Mouse (Mus musculus): ENCODE data around the gene Hlcs. TPM values are rescaled to one million over a fixed set of nuclear protein-coding genes. Genes with fewer than 3 reads are reported as not detected.

Gene Hlcs
- polyA plus RNA-seq, 1 experiment from 2014 or later: 2.1 TPM

DNA sequence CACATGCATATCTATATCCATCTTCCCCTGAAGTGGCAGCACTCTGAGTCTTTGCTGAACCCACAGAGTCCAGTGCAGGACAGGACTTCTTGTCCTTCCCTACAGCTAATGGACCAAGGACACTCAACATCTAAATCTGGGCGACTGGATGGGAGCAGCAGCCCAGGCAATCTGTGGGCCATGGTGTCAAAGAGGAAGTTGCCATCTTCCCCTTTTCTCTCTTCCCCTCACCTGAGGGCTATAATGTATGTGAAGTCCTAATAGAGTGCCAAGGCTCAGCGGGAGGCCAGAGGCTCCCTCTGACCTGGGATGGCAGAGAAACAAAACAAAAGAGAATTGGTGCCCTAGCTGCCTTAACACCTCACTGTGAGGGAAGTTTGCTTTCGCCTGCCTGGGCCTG is 29.4 kb downstream of the Hlcs start:
- Histone ChIP-seq H3K9ac (no peak overlapping the region), H3K9me3 (replicated peaks) (no peaks in the 10 kb centered on the region), H3K4me3 (replicated peaks) (no peak overlapping the region), H3K4me2 (no peak overlapping the region), H3K36me3 (replicated peaks) (no peaks in the 10 kb centered on the region; the same call in 1 of the 2 replicates), H3K27ac (replicated peaks) (no peak overlapping the region), H3K4me1 (replicated peaks) (peaks cover 6% of the 10 kb centered on the region; the same call in 1 of the 2 replicates), H3K27me3 (no peaks in the 10 kb centered on the region)
- 69% methylated on average over 3 of the region's 3 CpGs for WGBS (ENCODE audit: insufficient replicate concordance)
- ATAC-seq (ENCODE audit: insufficient read depth): no peak

DNA sequence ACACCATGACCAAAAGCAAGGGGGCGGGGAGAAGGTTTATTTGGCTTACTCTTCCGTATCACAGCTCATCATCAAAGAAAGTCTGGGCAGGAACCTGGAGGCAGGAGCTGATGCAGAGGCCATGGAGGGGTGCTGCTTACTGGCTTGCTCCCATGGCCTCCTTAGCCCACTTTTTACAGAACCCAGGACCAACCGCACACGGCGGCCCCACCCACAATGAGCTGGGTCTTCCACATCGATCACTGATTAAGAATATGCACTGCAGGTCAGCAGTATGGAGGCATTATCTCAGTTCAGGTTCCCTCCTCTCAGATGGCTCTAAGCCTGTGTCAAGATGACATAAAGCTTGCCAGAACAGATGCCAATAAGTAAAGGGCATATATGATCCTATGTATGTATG is 42.5 kb downstream of the Hlcs start:
- Histone ChIP-seq H3K27ac (replicated peaks) (no peak overlapping the region), H3K4me2 (no peak overlapping the region), H3K9me3 (replicated peaks) (no peaks in the 10 kb centered on the region), H3K9ac (no peak overlapping the region), H3K4me3 (replicated peaks) (no peak overlapping the region), H3K4me1 (replicated peaks) (no peaks in the 10 kb centered on the region), H3K27me3 (no peaks in the 10 kb centered on the region), H3K36me3 (replicated peaks) (no peaks in the 10 kb centered on the region)
- ATAC-seq (ENCODE audit: insufficient read depth): no peak
- WGBS (ENCODE audit: insufficient replicate concordance): 74% methylated on average over 6 of the region's 6 CpGs

DNA sequence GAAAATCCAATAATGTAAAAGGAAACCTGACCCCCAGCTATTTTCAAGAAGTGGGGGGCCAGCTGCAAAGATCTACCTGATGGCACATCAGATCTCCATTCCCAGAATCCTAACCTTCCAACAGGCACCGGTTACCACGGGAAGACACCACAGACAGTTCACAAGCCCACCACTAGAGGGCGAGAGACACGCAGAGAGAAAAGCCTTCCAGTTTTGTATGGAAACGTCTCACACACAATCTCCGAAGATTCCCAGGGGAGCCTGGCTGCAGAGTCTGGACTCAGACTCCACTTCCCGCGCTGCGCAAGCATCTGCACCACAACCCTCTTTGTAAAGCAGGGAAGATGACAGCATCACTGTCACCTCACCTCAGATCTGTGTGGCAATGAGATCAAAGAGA is 43.7 kb downstream of the Hlcs start:
- Histone ChIP-seq H3K4me1 (replicated peaks) (no peaks in the 10 kb centered on the region), H3K4me3 (replicated peaks) (no peak overlapping the region), H3K9me3 (replicated peaks) (no peaks in the 10 kb centered on the region), H3K36me3 (replicated peaks) (no peaks in the 10 kb centered on the region), H3K27ac (replicated peaks) (no peak overlapping the region), H3K27me3 (no peaks in the 10 kb centered on the region), H3K4me2 (no peak overlapping the region), H3K9ac (no peak overlapping the region)
- ATAC-seq (ENCODE audit: insufficient read depth): no peak
- 7% methylated on average over 9 of the region's 9 CpGs for WGBS (ENCODE audit: insufficient replicate concordance)

DNA sequence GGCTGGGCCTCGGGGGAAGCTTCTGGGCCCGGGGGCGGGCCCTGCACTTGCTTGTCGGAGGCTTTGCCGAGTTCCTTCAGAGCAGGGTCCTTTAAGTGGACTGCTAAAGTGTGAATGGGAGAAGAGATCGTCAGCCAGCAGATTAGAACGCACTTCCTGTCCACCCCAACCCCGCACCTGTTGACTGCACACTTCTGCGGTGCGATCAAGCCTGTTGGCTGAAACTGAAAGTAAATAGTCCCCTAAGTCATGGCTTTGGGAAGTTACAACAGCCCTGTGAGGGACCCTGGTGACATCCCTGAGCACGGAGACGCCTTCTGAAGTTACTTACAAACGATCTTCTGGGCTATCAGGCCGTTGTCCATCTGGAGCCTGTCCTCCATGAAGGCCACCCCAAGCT is 45.2 kb downstream of the Hlcs start:
- Histone ChIP-seq H3K36me3 (replicated peaks) (no peaks in the 10 kb centered on the region), H3K4me2 (no peak overlapping the region), H3K4me3 (replicated peaks) (no peak overlapping the region), H3K4me1 (replicated peaks) (no peaks in the 10 kb centered on the region), H3K9ac (no peak overlapping the region), H3K27me3 (no peaks in the 10 kb centered on the region), H3K9me3 (replicated peaks) (no peaks in the 10 kb centered on the region), H3K27ac (replicated peaks) (no peak overlapping the region)
- no peak for ATAC-seq (ENCODE audit: insufficient read depth)
- WGBS (ENCODE audit: insufficient replicate concordance): 73% methylated on average over 14 of the region's 14 CpGs

DNA sequence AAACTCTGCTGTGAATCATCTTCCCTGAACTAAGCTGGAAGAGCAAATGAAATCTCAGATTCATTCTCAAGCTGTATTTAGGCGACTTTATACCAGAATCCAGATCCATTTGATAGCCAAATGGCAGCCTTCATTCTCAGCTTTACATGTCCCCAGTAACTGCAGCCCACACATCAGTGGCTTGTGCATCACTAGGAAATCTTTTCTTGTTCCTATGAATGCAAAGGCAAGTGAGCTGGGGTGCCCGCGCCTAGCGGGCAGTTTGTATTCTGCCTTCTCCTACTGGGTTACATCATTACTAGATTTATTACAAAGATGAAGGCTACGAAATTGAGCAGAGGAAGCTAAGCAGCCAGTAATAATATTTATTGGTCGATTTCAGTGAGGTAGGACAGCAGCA is 48.8 kb downstream of the Hlcs start:
- WGBS (ENCODE audit: insufficient replicate concordance): 73% methylated on average over 6 of the region's 6 CpGs
- Histone ChIP-seq H3K4me3 (replicated peaks) (no peak overlapping the region), H3K36me3 (replicated peaks) (no peaks in the 10 kb centered on the region), H3K9ac (no peak overlapping the region), H3K27ac (replicated peaks) (no peak overlapping the region), H3K27me3 (no peaks in the 10 kb centered on the region), H3K4me1 (replicated peaks) (no peaks in the 10 kb centered on the region), H3K4me2 (no peak overlapping the region), H3K9me3 (replicated peaks) (no peaks in the 10 kb centered on the region)
- no peak for ATAC-seq (ENCODE audit: insufficient read depth)

DNA sequence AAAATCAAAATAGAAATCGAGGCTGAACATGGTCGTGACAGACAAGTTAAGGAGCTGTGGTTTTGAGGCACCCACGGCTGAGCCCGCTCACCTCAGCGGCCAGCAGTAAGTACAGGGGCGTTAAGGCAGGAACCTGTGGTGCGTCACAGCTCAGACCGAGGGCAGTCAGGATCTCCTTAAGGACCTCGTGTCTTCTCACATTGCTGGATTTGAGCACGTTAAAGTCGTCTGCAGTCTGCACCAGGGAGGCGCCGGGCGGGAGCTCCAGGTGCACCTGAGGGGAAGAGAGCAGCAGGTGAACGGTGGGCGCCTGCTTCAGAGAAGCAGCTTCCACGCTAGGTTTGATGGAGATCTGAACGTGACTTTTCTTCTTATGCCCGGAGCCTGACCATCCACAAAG is 50.9 kb downstream of the Hlcs start:
- no peak for ATAC-seq (ENCODE audit: insufficient read depth)
- no peak overlapping the region for H3K9ac ChIP-seq
- H3K4me1 ChIP-seq (replicated peaks): no peaks in the 10 kb centered on the region
- no peaks in the 10 kb centered on the region for H3K27me3 ChIP-seq
- H3K4me2 ChIP-seq: no peak overlapping the region
- no peaks in the 10 kb centered on the region for H3K9me3 ChIP-seq (replicated peaks)
- no peaks in the 10 kb centered on the region for H3K36me3 ChIP-seq (replicated peaks)
- H3K27ac ChIP-seq (replicated peaks): no peak overlapping the region
- H3K4me3 ChIP-seq (replicated peaks): no peak overlapping the region
- 76% methylated on average over 19 of the region's 19 CpGs for WGBS (ENCODE audit: insufficient replicate concordance)

DNA sequence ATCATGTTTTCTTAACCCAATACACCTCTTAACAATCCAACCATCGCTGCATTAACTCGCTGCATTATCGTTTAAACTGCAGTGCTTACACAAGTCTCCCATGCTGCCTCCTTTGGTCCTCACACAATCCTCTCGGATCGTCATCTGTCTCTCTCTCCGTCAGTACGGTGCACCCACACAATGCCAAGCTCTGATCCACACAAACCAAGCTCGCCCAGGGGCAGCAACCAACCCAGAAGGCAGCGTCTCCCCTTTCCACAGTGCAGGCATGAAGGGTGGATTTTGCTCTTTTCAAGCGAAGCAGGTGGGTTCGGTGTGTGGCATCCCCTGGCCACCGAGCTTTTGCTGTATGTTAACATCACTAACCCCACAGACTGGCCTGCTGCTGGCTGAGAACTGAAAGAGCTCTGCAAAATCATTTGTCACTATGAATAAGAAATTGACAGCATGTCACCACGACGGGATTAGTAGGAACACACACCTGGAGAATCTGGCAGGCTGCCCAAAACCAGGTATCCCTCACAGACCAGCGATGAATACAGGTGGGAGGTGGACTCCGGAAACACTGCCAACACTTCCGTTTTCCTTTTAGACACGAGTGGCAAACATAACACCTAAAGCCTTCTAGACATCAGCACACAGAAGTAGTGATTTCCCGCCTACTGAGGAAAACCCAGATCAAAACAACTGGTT is 52.3 kb downstream of the Hlcs start:
- Histone ChIP-seq H3K4me1 (replicated peaks) (no peaks in the 10 kb centered on the region), H3K4me3 (replicated peaks) (no peak overlapping the region), H3K9me3 (replicated peaks) (no peaks in the 10 kb centered on the region), H3K9ac (no peak overlapping the region), H3K27ac (replicated peaks) (no peak overlapping the region), H3K27me3 (no peaks in the 10 kb centered on the region), H3K36me3 (replicated peaks) (no peaks in the 10 kb centered on the region), H3K4me2 (no peak overlapping the region)
- no peak for ATAC-seq (ENCODE audit: insufficient read depth)
- WGBS (ENCODE audit: insufficient replicate concordance): 77% methylated on average over 19 of the region's 19 CpGs

DNA sequence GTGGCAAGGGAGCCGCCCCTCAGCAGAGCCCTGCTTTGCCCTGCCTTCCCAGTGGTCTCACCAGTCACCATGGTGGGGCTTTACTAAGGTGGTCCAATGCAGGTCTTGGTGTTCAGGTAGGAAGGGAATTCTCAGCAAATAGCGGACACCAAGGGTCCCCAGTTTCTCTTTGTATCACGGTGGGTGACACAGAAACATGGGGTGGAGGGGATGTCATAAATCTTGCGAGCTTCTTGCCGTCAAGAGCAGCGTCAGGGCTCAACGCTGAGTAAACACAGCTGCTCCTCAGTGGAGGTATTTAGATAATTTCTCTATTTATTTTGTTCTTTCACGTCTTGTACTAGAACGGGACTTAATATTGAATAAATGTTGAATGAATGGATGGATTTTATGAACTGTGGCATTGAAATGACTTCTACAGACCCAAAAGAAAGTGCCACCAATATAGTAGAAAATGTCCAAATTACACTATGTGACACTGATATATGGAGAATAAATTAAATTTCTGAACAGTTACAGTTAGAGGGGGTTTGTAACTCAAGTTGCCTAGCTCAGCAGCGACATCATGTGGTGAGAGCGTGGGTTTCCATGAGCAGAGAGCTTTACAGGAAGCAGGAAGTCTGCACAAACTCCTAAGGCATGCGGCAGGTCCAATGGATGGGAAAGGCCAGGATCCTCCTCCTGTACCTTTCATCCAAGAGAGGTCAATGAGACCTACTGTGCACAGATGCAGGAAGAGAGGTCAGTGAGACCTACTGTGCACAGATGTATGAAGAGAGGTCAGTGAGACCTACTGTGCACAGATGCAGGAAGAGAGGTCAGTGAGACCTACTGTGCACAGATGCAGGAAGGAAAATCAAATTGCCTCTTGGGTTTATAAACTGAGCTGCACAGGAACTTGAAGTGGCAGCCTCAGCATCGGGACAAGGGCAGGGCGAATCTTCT is 54.7 kb downstream of the Hlcs start:
- Histone ChIP-seq H3K36me3 (replicated peaks) (no peaks in the 10 kb centered on the region), H3K9ac (no peak overlapping the region), H3K27ac (replicated peaks) (no peak overlapping the region), H3K27me3 (no peaks in the 10 kb centered on the region), H3K4me3 (replicated peaks) (no peak overlapping the region), H3K4me2 (no peak overlapping the region), H3K9me3 (replicated peaks) (no peaks in the 10 kb centered on the region), H3K4me1 (replicated peaks) (no peaks in the 10 kb centered on the region)
- ATAC-seq (ENCODE audit: insufficient read depth): no peak
- 53% methylated on average over 14 of the region's 14 CpGs for WGBS (ENCODE audit: insufficient replicate concordance)

DNA sequence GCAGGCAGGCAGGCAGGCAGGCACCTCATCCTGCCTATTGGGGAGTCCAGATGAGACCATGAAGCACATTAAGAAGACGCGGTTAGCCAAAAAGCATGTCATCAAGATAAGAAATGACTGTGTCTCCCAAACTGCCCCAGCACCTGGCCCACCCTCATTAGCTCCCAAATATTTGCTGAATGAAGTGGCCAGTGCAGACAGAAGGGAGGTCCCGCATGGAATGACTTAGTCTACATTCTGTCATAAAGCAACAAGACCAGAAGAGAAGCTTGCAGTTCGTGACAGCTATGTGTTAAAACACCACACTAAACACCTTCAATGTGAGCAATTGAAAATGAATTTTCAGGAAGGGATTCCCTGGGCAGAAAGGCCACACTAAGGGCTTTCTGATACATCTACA is 57.8 kb downstream of the Hlcs start:
- Histone ChIP-seq H3K36me3 (replicated peaks) (no peaks in the 10 kb centered on the region), H3K27me3 (no peaks in the 10 kb centered on the region), H3K9ac (no peak overlapping the region), H3K4me2 (no peak overlapping the region), H3K27ac (replicated peaks) (no peak overlapping the region), H3K4me3 (replicated peaks) (no peak overlapping the region), H3K9me3 (replicated peaks) (no peaks in the 10 kb centered on the region), H3K4me1 (replicated peaks) (no peaks in the 10 kb centered on the region)
- WGBS (ENCODE audit: insufficient replicate concordance): 70% methylated on average over 4 of the region's 4 CpGs
- ATAC-seq (ENCODE audit: insufficient read depth): no peak

DNA sequence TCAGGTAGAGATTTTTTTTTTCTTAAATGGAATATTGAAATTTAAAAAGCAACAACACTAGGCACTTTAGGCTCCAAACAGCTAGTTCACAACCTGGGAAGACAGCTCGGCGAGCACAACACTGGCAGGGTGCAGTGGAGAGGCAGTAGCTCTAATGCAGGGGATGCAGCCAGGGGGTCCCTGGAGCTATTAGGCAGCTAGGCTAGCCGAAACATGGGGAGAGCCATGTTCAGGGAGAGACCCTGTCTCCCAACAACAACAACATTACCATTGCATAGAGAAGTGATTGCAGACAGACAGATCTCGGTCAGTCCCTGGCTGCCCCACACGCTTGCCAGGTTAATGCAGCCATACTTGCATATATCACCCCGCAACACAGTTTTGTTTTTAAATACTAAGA is 58.3 kb downstream of the Hlcs start:
- ATAC-seq (ENCODE audit: insufficient read depth): no peak
- 78% methylated on average over 6 of the region's 6 CpGs for WGBS (ENCODE audit: insufficient replicate concordance)
- no peaks in the 10 kb centered on the region for H3K27me3 ChIP-seq

DNA sequence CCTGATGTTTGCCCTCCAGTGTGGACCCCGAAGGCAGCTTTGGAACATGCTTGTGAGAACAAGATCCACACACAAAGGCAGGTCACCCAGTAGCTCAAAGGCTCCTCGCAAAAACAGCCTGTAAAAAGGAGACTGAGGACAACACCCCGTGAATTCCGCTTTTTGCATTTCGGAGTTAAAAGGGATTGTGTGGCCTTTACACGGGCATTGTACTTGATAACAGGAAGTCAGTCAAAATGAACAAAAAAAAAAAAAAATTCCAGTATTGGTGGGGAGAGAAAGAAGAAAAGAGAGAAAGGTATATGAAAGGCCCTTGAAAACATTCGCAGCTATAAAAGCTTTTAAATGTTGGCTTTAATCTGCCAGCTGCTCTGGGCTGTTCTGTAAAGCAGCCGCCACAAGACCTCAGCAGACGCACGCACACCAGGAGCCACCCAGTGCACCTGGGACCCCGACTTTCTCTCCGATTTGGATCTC is 58.9 kb downstream of the Hlcs start:
- WGBS (ENCODE audit: insufficient replicate concordance): 73% methylated on average over 12 of the region's 12 CpGs
- Histone ChIP-seq H3K27me3 (no peaks in the 10 kb centered on the region), H3K9me3 (replicated peaks) (no peaks in the 10 kb centered on the region), H3K4me2 (no peak overlapping the region), H3K27ac (replicated peaks) (no peak overlapping the region), H3K4me1 (replicated peaks) (no peaks in the 10 kb centered on the region), H3K4me3 (replicated peaks) (no peak overlapping the region), H3K36me3 (replicated peaks) (no peaks in the 10 kb centered on the region), H3K9ac (no peak overlapping the region)
- ATAC-seq (ENCODE audit: insufficient read depth): no peak

More for the DNA sequence above, 58.3 kb downstream of the Hlcs start:
- Histone ChIP-seq H3K4me1 (replicated peaks) (no peaks in the 10 kb centered on the region), H3K9me3 (replicated peaks) (no peaks in the 10 kb centered on the region), H3K27ac (replicated peaks) (no peak overlapping the region), H3K9ac (no peak overlapping the region), H3K4me2 (no peak overlapping the region), H3K36me3 (replicated peaks) (no peaks in the 10 kb centered on the region), H3K4me3 (replicated peaks) (no peak overlapping the region)
